Mouse (Mus musculus) NIH3T3 (cell line): ENCODE measurements around the gene Col24a1.
"Not testable (repeated sequence)": the region's sequence is repeated elsewhere in the genome, so short reads cannot be mapped to it uniquely, and the experiment has no call there.

Experiments
- DNase-seq: peaks from one replicate; pipeline ENCODE4 v3.0.0-alpha.2; 2012; ENCODE audit warnings: low read depth

Col24a1 gene

DNA sequence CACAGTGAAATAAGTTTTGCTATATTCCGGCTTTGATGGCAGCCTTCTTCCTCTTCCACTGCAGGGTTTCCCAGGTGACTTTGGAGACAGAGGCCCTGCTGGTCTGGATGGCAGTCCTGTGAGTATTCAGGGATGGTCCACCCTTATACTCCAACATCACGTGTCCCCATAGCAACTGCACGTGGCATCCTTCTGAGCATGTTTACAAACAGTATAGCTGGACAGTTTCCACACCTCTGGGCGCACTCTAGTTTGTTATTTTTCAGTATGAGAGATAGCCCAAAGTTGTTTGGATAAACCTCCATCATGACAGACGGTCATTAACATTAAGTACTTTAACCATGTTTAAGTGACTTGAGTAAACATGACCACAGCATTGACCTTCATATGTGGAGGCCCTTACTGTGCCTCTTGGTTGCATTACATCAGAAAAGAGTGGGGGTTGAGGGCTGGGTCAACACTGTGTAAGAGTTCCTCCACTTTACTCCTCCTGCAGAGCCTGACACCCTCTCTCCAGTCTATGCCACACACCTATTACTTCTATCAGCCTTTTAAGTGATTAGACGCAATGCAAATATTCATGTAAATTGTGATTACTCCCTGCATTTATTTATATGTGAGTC lies 64.7 kb downstream of the Col24a1 start:
- DNase-seq: no peak

DNA sequence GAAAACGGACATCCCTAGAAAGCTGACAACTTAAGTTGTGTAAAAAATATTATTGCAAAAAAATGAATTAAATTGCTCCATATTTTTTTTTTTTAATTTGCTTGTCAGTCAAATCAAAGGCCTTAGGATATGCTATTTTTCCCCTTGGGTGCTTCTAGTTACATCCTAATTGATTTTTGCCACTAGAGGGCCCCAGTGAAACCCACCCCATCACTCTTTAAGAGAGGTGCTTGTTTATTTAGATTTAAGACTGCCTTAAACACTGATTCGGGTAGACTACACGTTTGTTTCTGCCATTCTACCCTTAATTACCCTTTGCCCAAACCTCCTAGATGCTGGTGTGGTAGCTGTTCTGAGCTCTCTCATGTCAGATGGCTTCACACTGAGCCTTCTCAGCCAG lies 73.0 kb downstream of the Col24a1 start:
- DNase-seq: peak; percentile 50

DNA sequence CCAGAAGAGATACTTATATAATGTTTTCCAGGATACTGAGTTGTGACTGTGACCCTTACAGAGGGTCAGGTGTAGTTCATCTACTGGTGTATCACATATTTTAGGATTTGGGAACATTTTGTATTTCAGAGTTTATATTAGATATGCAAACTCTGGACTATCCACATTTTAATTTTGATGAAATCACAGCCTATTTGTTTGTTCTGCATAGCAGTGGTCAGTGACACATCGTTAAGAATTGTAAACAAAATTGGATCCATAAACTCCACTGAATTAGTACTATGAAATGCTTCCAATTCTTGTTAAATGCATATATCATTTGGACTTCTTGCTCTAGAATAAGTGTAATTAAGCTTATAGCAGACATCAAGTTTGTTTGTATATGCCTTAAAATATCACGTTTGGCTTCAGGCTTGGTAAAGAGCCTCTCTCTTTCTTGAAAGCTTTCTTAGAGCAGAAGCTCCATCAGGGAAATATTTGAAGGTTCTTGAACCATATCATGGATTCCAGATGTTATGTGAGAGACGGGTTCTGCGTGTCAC lies 75.0 kb downstream of the Col24a1 start:
- no peak for DNase-seq

DNA sequence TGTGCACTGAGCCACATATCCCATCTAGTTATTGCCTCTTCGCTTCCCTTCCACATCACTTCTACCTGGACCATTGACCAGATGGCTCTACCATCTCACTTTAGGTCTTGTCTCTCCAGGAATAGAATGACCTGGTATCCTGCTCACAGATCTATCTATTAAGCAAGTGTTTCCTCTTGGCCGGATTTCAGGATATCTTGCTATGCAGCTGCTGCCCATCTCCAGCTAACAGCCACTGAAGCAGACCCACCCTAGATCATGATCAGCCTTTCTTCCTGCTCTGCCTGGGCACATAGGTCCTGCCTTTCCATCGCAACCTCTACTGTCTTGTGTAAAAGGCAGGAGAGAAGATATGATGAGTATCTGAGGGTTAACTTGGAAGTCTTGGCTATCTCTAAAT lies 84.0 kb downstream of the Col24a1 start:
- DNase-seq: no peak

DNA sequence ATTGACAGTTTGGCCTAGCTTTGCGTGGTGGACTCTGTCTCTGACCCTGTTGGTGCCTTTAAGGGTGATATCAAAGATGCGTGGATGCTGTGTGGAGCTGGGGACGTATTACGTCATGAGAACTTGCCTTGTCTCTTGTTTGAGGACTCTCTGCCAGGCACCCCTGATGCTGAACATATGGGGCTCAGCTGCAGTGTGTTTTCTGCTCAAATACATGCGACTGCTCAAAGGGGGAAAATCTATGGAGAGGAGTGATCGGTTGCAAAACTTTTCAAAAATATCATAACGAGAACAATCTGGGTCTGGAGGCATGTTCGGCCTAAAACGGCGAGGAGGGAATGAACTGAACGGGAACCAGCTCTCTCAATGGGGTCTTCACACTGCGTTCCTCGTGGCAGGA lies 90.8 kb downstream of the Col24a1 start:
- DNase-seq: no peak

DNA sequence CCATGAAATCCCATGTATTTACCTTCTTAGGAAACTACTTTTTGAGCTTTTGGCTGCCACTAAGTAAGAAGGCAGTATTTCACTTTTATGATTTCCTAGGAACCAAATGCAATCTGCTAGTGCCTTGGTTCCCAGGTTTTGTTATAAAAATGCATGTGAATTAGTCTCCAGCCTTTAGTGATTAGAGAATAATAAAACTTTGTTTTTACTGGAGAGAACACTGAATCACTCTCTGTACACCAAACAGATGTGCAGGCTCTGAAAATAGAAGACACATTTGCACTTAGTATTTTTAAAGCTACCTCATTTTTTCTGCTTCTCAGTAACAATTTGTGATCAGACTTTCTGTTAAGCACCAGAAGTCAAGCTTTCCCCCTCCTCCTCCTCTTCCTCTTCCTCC lies 94.2 kb downstream of the Col24a1 start:
- DNase-seq: no peak

DNA sequence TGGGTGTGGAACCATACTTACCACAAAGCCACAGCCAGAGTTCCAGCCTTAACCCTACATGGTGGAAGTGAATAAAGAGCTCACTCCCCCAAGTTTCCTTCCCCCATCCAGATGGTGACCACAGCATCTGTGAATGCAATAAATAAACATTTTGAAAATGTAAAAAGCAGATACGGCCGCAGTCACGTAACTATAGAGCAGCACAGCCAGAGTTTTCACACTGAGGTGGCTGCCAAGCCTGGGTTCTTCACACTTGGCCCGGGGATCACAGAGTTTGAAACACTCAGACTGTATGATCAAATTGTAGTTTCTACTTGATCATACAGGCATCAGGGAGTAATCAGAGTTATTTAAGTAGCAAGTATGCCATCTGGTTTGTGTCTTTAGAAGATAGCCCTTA lies 98.4 kb downstream of the Col24a1 start:
- no peak for DNase-seq

DNA sequence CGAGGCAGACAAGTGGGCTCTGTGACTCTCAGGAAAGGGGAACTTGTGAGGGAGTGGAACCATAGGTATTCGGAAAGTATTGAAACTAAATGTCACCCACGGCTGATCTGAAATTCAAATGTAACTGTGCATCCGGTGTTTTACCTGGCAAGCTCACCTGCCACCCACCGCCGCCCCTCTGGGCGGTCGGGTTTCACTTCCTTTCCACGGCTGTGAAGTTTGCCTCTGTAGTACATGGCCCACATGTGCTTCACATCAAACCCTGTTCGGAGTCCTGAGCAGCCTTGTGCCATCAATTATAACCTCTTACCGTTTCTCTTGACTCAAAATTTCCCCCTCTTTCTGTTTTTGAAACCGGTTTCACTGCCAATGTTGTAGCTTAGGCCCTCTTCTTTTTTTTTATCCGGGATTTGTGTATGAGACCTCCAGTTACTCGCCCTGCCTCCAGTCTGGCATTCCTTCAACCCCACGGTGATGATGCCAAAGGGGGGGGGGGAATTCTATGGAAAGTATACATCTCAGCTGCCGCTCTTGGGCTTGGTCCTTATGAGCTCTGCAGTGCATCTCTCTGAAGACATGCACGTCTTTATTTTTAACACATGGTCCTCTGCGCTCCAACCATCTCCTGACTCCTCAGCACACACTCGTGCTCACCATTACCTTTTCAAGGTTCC lies 99.9 kb downstream of the Col24a1 start:
- no peak for DNase-seq

DNA sequence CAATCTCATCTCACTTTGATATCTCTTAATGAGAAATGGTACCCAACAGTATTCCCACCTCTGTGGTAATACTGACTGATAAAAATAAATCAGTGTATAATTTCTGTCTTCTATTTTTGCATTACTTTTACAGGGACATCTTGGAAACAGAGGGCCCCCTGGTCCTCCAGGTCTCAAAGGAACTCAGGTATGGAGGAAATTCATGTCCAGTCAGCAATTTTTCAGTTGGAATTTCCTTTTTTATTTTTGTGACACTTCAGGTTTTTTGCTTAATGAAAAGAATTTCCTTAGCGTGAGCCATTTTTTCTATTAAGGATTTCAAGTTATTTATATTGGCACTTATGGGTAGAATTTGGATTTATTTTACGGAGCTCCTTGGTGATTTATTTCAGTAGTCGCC lies 106.9 kb downstream of the Col24a1 start:
- no peak for DNase-seq

DNA sequence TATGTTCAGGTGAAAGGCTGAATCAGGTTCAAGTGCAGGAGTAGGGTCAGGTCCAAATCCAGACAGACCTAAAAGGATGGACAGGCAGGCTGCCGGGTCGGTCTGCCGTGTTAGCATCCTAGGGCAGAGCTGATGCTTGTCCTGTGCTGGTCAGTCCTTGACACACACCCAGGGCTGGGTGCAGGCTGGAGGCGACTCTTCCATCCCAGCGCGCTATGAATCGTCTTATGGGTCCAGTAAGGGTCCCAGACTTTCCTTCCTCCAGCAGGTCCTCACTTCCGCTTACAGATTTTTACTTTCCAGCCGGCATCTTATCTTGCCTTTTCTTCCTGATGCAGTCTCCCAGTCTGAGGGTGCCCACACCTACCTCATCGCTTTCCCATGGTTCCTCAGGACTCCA lies 110.0 kb downstream of the Col24a1 start:
- no peak for DNase-seq

DNA sequence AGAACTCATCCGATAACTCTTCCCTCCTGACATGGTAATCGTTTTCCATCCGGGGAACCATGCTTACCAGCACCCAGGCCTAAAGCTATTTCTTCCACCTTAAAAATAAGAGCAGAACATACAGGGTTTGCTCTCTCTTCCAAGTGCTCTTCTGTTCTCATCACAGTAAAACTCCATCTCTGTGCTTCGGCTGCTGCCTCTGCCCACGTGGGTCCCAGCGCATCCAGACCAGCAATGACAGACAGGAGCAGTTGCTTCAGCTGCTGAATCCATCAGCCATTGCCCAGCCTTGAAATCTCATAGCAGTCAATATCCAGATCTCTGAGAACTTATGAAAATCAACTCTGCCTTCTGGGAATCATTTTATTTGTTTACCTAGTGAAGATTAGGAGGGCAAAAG lies 110.7 kb downstream of the Col24a1 start:
- no peak for DNase-seq

DNA sequence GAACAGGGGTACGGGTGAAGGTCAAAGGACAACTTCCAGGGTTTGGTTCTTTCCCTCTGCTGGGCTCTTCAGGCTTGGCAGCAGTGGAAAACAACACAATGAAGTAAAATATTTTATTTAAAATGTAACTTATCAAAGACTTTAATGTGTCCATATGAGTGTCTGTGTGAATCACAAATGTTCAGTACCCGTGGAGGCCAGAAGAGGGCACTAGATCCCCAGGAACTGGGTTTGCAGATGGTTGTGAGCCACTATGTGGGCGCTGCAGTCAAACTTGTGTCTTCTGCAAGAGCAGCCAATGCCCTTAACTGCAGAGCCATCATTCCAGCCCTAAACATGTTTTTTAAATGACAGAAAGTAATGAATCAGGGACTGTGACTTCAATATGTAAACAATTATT lies 115.8 kb downstream of the Col24a1 start:
- peak; percentile 54 for DNase-seq

DNA sequence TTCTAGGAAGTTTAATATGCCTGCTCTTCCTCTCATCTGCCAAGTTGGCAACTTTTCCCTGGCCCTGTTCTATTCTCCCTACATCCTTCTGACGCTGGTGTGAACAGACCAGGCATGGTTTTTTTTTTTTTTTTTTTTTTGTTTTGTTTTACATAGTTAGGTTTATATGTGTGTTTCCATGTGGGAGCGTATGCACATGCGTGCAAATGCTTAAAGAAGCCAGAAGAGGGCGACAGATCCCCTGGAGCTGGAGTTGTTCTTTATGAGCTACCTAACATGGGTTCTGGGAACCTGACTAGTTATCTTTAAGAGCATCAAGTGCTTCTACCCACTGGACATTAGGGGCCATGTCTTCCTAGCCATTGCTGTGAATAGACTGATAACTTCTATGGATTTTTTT lies 119.9 kb downstream of the Col24a1 start:
- peak; percentile 9 for DNase-seq

DNA sequence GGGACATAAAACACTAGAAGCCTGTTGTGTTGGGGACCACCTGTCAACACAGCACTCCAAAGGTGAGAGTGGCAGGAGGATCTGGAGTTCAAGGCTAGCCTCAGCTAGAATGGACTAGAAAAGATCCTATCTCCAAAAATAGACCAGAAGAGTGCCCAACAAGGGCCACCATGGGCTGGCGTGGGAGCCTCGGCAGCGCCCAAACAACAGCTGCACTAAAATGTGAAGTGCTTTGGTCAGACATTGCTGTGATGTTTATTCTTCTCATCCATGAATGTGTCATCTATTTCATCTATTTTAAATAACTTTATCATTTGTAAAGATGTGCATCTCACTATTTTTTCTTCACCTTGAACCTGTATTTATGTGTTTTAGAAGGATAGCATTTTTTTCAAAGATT lies 122.1 kb downstream of the Col24a1 start:
- no peak for DNase-seq

DNA sequence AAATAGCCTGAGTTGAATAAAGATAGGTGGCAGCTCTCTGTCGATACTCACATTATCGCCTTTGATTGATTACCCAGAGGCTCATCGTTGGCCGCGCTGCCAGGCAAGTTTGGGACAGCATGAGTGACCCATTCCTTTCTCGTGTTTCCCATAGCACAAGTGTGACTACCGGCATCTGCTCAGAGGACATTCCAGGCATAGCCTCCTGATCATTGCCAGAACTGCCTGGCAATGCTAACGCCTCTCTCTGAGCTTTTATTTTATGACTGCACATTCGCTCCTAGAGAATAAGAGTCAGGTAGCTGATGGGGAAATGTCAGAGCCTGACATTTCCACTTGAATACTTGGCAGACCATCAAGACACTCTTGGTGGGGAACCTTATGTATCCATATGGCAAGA lies 125.5 kb downstream of the Col24a1 start:
- DNase-seq: peak; percentile 8

DNA sequence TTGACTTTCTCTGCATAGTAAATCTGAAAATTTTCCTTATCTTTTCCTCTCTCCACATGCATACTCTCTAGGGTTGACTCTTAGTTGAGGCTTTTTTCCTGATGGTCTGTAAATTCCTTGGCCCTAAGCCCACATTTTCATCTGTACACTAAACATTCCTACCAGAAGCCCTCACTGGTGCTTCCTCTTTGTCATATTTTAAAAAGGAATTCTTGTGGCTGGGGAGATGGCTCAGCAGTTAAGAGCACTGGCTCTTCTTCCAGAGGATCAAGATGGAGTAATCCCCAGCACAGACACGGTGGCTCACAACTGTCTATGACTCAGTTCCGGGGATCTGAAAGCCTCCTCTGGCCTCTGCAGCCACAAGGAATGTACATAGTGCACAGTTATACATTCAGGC lies 128.1 kb downstream of the Col24a1 start:
- peak; percentile 62 for DNase-seq

DNA sequence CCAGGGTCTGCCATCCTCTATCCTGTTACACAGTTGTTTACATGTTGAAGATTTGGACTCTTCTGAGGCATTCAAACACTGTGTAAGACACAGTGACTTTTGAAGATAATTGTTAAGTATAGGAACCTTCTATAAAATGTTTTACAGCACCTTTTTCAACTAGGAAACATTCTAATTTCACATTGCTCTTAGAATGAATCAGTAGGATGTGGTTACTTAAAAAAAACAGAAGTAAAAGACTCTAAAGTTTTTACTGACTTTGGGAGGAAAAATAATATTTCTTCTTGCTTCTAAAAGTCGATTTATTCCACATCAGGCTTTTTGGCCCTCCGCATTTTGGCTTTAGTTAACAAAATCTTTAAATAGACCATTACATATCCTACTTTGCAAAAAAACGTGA lies 129.8 kb downstream of the Col24a1 start:
- no peak for DNase-seq

DNA sequence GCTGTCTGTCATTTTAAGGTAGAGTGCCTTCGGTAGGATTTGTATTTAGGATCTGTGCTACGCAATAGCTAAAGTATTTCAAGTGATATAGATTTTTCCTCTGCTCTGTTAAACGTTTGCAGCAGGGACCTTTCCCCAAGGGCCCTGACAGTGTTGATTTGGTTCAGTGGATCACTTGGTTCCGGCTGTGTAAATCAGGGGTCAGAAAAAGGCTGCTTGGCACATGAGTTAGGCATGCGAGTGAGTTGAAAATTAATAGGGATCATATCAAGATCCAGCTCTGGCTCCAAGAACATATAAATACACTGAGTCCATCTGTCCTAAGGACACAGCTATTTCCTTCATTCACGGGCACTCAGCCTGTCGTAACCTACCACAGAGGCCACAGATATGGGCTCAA lies 146.1 kb downstream of the Col24a1 start:
- no peak for DNase-seq

DNA sequence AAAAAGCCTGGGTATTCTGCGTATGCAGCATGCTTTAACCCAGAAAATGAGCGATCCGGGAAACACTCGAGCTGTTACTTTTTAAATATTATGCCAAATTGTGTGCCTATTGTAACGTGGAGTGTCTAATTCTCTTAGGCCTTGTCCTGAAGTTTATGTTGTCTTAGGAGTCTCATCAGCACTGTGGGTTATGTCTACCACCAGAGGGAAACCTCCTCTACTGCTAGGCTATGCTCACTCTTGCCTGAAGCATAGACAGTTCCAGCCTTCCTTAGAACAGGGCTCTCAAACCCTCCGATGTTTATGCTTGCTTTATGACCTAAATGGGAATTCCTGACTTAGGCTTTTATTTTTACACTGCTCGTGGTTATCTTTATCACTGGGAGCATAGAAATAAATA lies 146.8 kb downstream of the Col24a1 start:
- peak; percentile 30 for DNase-seq

DNA sequence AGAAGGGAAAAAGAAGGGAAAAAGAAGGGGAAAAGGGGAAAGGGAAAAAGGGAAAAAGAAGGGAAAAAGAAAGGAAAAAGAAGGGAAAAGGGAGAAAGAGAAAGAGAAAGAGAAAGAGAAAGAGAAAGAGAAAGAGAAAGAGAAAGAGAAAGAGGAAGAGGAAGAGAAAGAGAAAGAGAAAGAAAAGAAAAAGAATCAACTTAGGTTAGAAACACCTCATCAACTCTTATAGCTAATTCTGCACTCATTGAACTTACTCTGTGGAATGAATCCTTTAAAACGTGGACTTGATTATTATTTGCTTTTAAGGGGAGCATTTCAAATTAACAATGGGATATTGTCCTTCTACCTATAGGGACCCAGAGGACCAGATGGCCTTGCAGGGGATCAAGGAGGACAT lies 148.7 kb downstream of the Col24a1 start:
- DNase-seq: no peak

DNA sequence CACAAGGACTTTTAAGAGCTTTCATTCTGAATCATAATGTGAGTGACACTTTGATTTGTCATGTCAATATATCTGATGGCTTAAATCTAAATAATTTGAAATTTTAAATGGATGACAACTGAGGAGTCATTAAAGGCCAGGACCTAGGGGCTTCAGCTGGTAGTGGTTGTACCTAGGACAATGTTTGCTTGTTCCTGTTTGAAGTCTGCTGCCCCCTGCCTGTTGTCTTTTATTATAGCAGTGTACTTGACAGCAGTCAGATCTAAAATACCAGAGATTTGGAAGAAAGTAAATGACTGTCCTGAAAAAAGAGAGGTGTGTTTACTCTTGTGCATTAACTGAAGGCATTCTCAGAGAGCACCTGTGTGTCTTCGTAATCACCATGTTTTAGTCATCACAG lies 150.0 kb downstream of the Col24a1 start:
- DNase-seq: peak; percentile 67

DNA sequence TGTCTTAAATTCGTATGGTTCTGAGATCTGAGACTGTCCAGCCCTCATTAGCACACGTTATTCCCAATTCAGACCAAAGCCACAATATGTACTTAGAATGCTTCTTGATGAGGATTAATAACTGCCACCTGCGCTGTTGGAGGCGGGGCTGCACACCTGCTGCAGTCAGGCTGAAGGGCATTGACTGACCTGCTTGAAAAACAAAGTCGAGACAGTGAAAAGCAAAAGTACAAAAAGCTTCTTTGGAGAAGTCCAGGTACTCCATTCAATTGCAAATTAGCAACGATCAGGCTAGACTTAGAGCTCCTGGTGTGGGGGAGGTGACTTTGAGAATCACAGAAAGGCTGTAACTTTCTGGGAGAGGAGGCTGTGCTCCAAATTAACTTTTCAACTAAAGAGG lies 150.9 kb downstream of the Col24a1 start:
- not testable (repeated sequence) for DNase-seq

DNA sequence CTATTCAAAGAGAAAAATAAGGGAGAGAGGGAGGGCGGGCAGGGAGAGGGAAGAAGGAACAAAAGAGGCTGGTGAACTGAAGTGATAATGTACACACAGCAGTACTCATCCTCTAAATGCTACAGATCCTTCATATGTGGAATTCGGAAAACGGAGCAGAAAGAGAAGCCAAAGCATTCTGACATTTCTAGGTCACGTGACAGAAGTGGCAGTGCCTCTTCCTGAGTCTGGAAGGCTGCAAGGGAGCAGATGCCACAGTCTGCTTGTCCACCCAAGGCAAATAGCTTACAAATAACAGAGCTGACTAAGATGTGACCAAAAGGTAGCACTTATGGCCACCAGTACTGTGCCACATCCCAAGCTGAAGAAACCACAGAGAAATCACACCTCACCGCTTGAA lies 164.8 kb downstream of the Col24a1 start:
- DNase-seq: no peak

DNA sequence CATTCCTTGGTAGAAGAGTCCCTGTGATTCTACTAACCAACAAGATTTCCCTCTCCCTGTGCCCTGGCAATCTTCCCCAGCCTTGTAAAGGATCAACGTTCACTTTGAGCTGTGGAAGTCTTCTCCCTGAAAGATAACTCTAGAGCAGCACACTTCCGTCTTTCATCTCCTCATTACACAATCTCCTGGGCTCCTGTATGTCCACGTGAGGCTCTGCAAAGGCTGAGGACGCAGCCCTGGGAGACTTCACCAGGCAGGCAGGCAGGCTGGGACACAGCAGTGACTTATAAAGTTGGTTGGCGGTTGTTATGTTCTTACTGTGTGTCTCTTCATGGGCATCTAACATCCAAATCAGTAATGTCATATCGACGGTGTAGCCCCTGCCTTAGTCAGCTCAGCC lies 170.1 kb downstream of the Col24a1 start:
- no peak for DNase-seq
